8 mouse cellular contexts compared by ENCODE assay signal in genomic region chr10:61647790-61648736, GRCm38 (mm10). TPM values are rescaled to one million over a fixed set of nuclear protein-coding genes. Genes with fewer than 3 reads are reported as not detected.
A peak's percentile ranks its signal among the peaks of the same experiment; 100 is the strongest.
DNase-seq lines count a peak whose midpoint lies in the region; ATAC-seq and TF ChIP-seq lines count a peak whose summit lies in the region.

TSS of gene Ppa1 (plus strand) at chr10:61648552.

- peak; percentile 98 for ATAC-seq in forebrain, embryonic 12.5 days (ENCODE audit: low FRiP score)
- peak; percentile 96 for ATAC-seq in heart, postnatal 0 days (ENCODE audit: insufficient read depth, low read depth)
- peak; percentile 87 for ATAC-seq in liver, postnatal 0 days
- peak; percentile 98 for ATAC-seq in neural tube, embryonic 14.5 days (ENCODE audit: low read depth)

- TF ChIP-seq CTCF in CH12.LX (conservative IDR thresholded peaks at IDR 0.05 in 1 of 2, IDR thresholded peaks at IDR 0.05 in 1 of 2; ENCODE audit: low read depth in 2 of 2, low read length in 2 of 2): no peak
- TF ChIP-seq CTCF in heart, postnatal 0 days (IDR thresholded peaks at IDR 0.05; ENCODE audit: low read depth): no peak
- no peak for TF ChIP-seq CTCF in liver, postnatal 0 days (IDR thresholded peaks at IDR 0.05; ENCODE audit: low read depth)

- peaks cover 0 to 24% of the 10 kb centered on the region in 2 experiments for H3K36me3 ChIP-seq in CH12.LX (replicated peaks in 1 of 2; ENCODE audit: control insufficient read depth in 1 of 2, insufficient read depth in 1 of 2, low read length in 1 of 2)
- H3K36me3 ChIP-seq in forebrain, embryonic 12.5 days (replicated peaks): peaks cover 15% of the 10 kb centered on the region
- peaks cover 6% of the 10 kb centered on the region; the same call in 1 of the 2 replicates for H3K36me3 ChIP-seq in heart, postnatal 0 days (replicated peaks; ENCODE audit: control insufficient read depth, insufficient read depth, low read length)
- peaks cover 2% of the 10 kb centered on the region; the same call in 1 of the 2 replicates for H3K36me3 ChIP-seq in liver, postnatal 0 days (replicated peaks; ENCODE audit: insufficient read depth, low read length)
- H3K36me3 ChIP-seq in neural tube, embryonic 14.5 days (ENCODE audit: control insufficient read depth, insufficient read depth, low read length): no peaks in the 10 kb centered on the region

- peak; percentile 98 for TF ChIP-seq POLR2A in CH12.LX (IDR thresholded peaks at IDR 0.05; ENCODE audit: low read depth, low read length)

- H3K4me2 ChIP-seq in CH12.LX (ENCODE audit: insufficient read depth, low read depth, poor library complexity, severe bottlenecking): peak within 1 kb of the TSS; percentile 87
- peak within 1 kb of the TSS; percentile 91 for H3K4me2 ChIP-seq in forebrain, embryonic 12.5 days
- peak within 1 kb of the TSS; percentile 80 for H3K4me2 ChIP-seq in heart, postnatal 0 days (ENCODE audit: low read depth, low read length)
- H3K4me2 ChIP-seq in liver, postnatal 0 days (ENCODE audit: low read depth, low read length): peak within 1 kb of the TSS; percentile 93
- H3K4me2 ChIP-seq in neural tube, embryonic 14.5 days (ENCODE audit: low read depth, low read length): peak within 1 kb of the TSS; percentile 92

- peak within 1 kb of the TSS; percentile 45 for H3K27ac ChIP-seq in CH12.LX (ENCODE audit: insufficient read depth, low read depth)
- H3K27ac ChIP-seq in forebrain, embryonic 12.5 days: peak within 1 kb of the TSS; percentile 86
- H3K27ac ChIP-seq in heart, postnatal 0 days (ENCODE audit: low read depth): peak within 1 kb of the TSS; percentile 50; the same call in 1 of the 2 replicates
- peak within 1 kb of the TSS; percentile 91 for H3K27ac ChIP-seq in liver, postnatal 0 days (ENCODE audit: low read depth)
- peak within 1 kb of the TSS; percentile 78 for H3K27ac ChIP-seq in neural tube, embryonic 14.5 days (ENCODE audit: low read depth, low read length)

- TF ChIP-seq RAD21 in CH12.LX (IDR thresholded peaks at IDR 0.05; ENCODE audit: low read depth, low read length): no peak

- H3K27me3 ChIP-seq in CH12.LX (replicated peaks): peaks cover 5% of the 10 kb centered on the region
- H3K27me3 ChIP-seq in forebrain, embryonic 12.5 days: no peaks in the 10 kb centered on the region; the same call in 1 of the 2 replicates
- H3K27me3 ChIP-seq in heart, postnatal 0 days (ENCODE audit: control insufficient read depth, insufficient read depth, low read length): no peaks in the 10 kb centered on the region
- no peaks in the 10 kb centered on the region for H3K27me3 ChIP-seq in liver, postnatal 0 days (ENCODE audit: insufficient read depth, low read length)
- H3K27me3 ChIP-seq in neural tube, embryonic 14.5 days (ENCODE audit: control insufficient read depth, insufficient read depth, low read length): no peaks in the 10 kb centered on the region

- DNase-seq in CH12.LX (ENCODE audit: extremely low read depth): peak; percentile 84
- peak; percentile 71 for DNase-seq in c-Kit-positive CD71-positive TER-119-negative erythroid progenitor cells, embryonic 14.5 days (ENCODE audit: low read depth)
- peak; percentile 80 for DNase-seq in heart, postnatal 0 days (ENCODE audit: low spot score)
- DNase-seq in large intestine, adult 2 months (ENCODE audit: low read depth, low spot score): no peak
- DNase-seq in liver, postnatal 0 days: peak; percentile 94
- peak; percentile 94 for DNase-seq in testis, postnatal 10 days (ENCODE audit: low spot score)

- peaks cover 15% of the 10 kb centered on the region for H3K79me2 ChIP-seq in CH12.LX (replicated peaks; ENCODE audit: control insufficient read depth, extremely low read depth, insufficient read depth, poor library complexity, severe bottlenecking)

- WGBS in forebrain, embryonic 12.5 days: 3% methylated on average over 50 of the region's 50 CpGs
- WGBS in heart, postnatal 0 days: 2% methylated on average over 44 of the region's 50 CpGs
- 1% methylated on average over 50 of the region's 50 CpGs for WGBS in large intestine, adult 2 months
- WGBS in liver, postnatal 0 days (ENCODE audit: insufficient replicate concordance): 3% methylated on average over 35 of the region's 50 CpGs
- WGBS in neural tube, embryonic 14.5 days: 4% methylated on average over 41 of the region's 50 CpGs

- H3K9ac ChIP-seq in CH12.LX (ENCODE audit: insufficient read depth, low read depth): peak within 1 kb of the TSS; percentile 78
- peak within 1 kb of the TSS; percentile 90 for H3K9ac ChIP-seq in forebrain, embryonic 12.5 days
- H3K9ac ChIP-seq in heart, postnatal 0 days (replicated peaks; ENCODE audit: low read depth, low read length): peak within 1 kb of the TSS; percentile 72
- H3K9ac ChIP-seq in liver, postnatal 0 days (replicated peaks): peak within 1 kb of the TSS; percentile 85
- peak within 1 kb of the TSS; percentile 86 for H3K9ac ChIP-seq in neural tube, embryonic 14.5 days (replicated peaks; ENCODE audit: low read depth, low read length)

- no peak for TF ChIP-seq EP300 in CH12.LX (IDR thresholded peaks at IDR 0.05; ENCODE audit: low read length)
- no peak for TF ChIP-seq EP300 in heart, postnatal 0 days (IDR thresholded peaks at IDR 0.05; ENCODE audit: low read depth)
- no peak for TF ChIP-seq EP300 in liver, postnatal 0 days (IDR thresholded peaks at IDR 0.05; ENCODE audit: low read depth)

- dilution Hi-C loops in CH12.LX (cut with MboI; ENCODE audit: extremely low pct_ligation_motif_present, extremely low pct_unique_long_range_greater_than_20kb, low sequenced_read_pairs): no loop called here

- no peaks in the 10 kb centered on the region for H3K9me3 ChIP-seq in CH12.LX (replicated peaks; ENCODE audit: low read length)
- H3K9me3 ChIP-seq in forebrain, embryonic 12.5 days: no peaks in the 10 kb centered on the region
- no peaks in the 10 kb centered on the region for H3K9me3 ChIP-seq in heart, postnatal 0 days (replicated peaks; ENCODE audit: control insufficient read depth, low read length)
- no peaks in the 10 kb centered on the region for H3K9me3 ChIP-seq in liver, postnatal 0 days (ENCODE audit: low read length)
- H3K9me3 ChIP-seq in neural tube, embryonic 14.5 days (ENCODE audit: control insufficient read depth, low read length): no peaks in the 10 kb centered on the region

- in situ Hi-C loops in CH12.LX (cut with MboI; ENCODE audit: low pct_ligation_motif_present, low pct_unique_long_range_greater_than_20kb, low sequenced_read_pairs): no loop called here

- peak within 1 kb of the TSS; percentile 88 to 99 (median 95) for H3K4me3 ChIP-seq in CH12.LX (replicated peaks in 1 of 3; ENCODE audit: low read depth in 2 of 3, low read length in 2 of 3, poor library complexity in 1 of 3)
- peak within 1 kb of the TSS; percentile 81 for H3K4me3 ChIP-seq in forebrain, embryonic 12.5 days (replicated peaks)
- peak within 1 kb of the TSS; percentile 90 for H3K4me3 ChIP-seq in heart, postnatal 0 days (ENCODE audit: low read depth, low read length)
- peak within 1 kb of the TSS; percentile 84 for H3K4me3 ChIP-seq in liver, postnatal 0 days (ENCODE audit: low read depth, low read length)
- H3K4me3 ChIP-seq in neural tube, embryonic 14.5 days (ENCODE audit: low read depth, low read length): peak within 1 kb of the TSS; percentile 84

- H3K4me1 ChIP-seq in CH12.LX (ENCODE audit: control insufficient read depth in 1 of 2, insufficient read depth in 2 of 2): peaks cover 0 to 17% of the 10 kb centered on the region in 2 experiments; a peak in 3 of 4 replicates
- peaks cover 16% of the 10 kb centered on the region for H3K4me1 ChIP-seq in forebrain, embryonic 12.5 days
- peaks cover 15% of the 10 kb centered on the region for H3K4me1 ChIP-seq in heart, postnatal 0 days (ENCODE audit: control insufficient read depth, insufficient read depth)
- H3K4me1 ChIP-seq in liver, postnatal 0 days (ENCODE audit: insufficient read depth): peaks cover 17% of the 10 kb centered on the region
- H3K4me1 ChIP-seq in neural tube, embryonic 14.5 days (ENCODE audit: control insufficient read depth, insufficient read depth, low read length): peaks cover 8% of the 10 kb centered on the region

TF ChIP-seq in CH12.LX, 34 proteins besides CTCF, POLR2A, EP300 and RAD21 (continues in another document):
- TF ChIP-seq MAX (IDR thresholded peaks at IDR 0.05; ENCODE audit: low read length) (peak; percentile 96), MAZ (IDR thresholded peaks at IDR 0.05; ENCODE audit: low read depth, low read length) (no peak), USF1 (IDR thresholded peaks at IDR 0.05; ENCODE audit: low read depth, low read length) (peak; percentile 81), ZKSCAN1 (IDR thresholded peaks at IDR 0.05; ENCODE audit: borderline replicate concordance, low read depth, low read length) (no peak), MXI1 (IDR thresholded peaks at IDR 0.05; ENCODE audit: low read depth, low read length) (peak; percentile 99), CHD1 (IDR thresholded peaks at IDR 0.05; ENCODE audit: low read depth, low read length) (no peak), MYC (IDR thresholded peaks at IDR 0.05; ENCODE audit: low read depth, low read length) (peak; percentile 96), JUN (IDR thresholded peaks at IDR 0.05; ENCODE audit: insufficient read depth, low read depth, low read length) (no peak), POLR2AphosphoS2 (IDR thresholded peaks at IDR 0.05; ENCODE audit: low read depth, low read length) (0 out of 2 replicates have a peak, but pooled peaks have one; percentile 41), PAX5 (IDR thresholded peaks at IDR 0.05; ENCODE audit: low read length) (no peak), ZC3H11A (IDR thresholded peaks at IDR 0.05; ENCODE audit: low read depth, low read length) (no peak), SMC3 (IDR thresholded peaks at IDR 0.05; ENCODE audit: low read depth, low read length) (no peak), TCF12 (IDR thresholded peaks at IDR 0.05; ENCODE audit: low read depth, low read length) (peak; percentile 76), CHD2 (IDR thresholded peaks at IDR 0.05; ENCODE audit: low read length) (no peak), SIN3A (IDR thresholded peaks at IDR 0.05; ENCODE audit: low read length) (0 out of 2 replicates have a peak, but pooled peaks have one; percentile 69), BHLHE40 (IDR thresholded peaks at IDR 0.05; ENCODE audit: low read depth, low read length) (peak; percentile 28; the same call in 1 of the 2 replicates), E2F4 (IDR thresholded peaks at IDR 0.05; ENCODE audit: insufficient replicate concordance, low read depth, low read length) (no peak)

RNA-seq across cellular contexts. Expression of gene Ppa1, which starts in this region (rescaled TPM):
- total RNA-seq in CH12.LX (2012; rRNA removed) (178 and 257 TPM in 2 replicates), CH12.LX (2014; rRNA removed) (337 and 352 TPM in 2 replicates)
- polyA plus RNA-seq in CH12.LX (2012; ENCODE audit: insufficient read length, low read depth): 249 and 250 TPM in 2 replicates
- 264 and 269 TPM in 2 replicates for polyA plus RNA-seq in forebrain, embryonic 12.5 days (2016; fragmentation: Nextera tagmentation; extraction: Ambion mirVana)
- 28.2 and 35.5 TPM in 2 replicates for total RNA-seq in heart, postnatal 0 days (2014; rRNA removed; ENCODE audit: low replicate concordance)
- polyA plus RNA-seq in heart, postnatal 0 days (2015; fragmentation: Nextera tagmentation; extraction: Ambion mirVana): 53.0 and 54.8 TPM in 2 replicates
- 79.4 and 101 TPM in 2 replicates for polyA plus RNA-seq in large intestine, adult 2 months (2012; rRNA removed)
- 161 and 191 TPM in 2 replicates for polyA plus RNA-seq in liver, postnatal 0 days (2015; fragmentation: Nextera tagmentation; extraction: Ambion mirVana)
- polyA plus RNA-seq in neural tube, embryonic 14.5 days (2014; fragmentation: Nextera tagmentation; extraction: Ambion mirVana): 196 and 198 TPM in 2 replicates
